Mouse (Mus musculus): Measurements from ENCODE around the gene Ccdc9b.

Gene Ccdc9b

GRCm38 (mm10) chr2:118778418-118778817 lies 16.0 kb upstream of the Ccdc9b start:
- no peak for DNase-seq (ENCODE audit: low spot score in 2 of 2)

DNA sequence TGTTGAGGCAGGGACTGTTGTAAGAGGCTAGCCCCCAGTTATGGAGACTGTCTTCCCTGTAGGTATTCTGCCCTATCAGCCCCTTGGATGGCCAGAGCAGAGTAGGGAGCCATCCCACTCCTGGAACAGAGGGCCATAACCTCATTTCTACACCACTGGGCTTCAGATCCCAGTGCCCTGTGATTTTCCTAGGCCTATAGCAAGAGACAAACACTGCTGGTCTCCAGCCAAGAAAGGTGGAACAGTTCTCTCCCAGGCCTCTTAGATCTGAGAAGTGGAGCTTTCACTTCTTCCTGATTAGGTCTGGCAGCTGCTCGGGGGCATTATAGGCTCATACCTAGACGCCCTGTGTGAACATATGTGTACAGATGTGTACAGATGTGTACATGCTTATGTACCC lies 13.8 kb upstream of the Ccdc9b start:
- no peak for DNase-seq (ENCODE audit: low spot score in 2 of 2)

DNA sequence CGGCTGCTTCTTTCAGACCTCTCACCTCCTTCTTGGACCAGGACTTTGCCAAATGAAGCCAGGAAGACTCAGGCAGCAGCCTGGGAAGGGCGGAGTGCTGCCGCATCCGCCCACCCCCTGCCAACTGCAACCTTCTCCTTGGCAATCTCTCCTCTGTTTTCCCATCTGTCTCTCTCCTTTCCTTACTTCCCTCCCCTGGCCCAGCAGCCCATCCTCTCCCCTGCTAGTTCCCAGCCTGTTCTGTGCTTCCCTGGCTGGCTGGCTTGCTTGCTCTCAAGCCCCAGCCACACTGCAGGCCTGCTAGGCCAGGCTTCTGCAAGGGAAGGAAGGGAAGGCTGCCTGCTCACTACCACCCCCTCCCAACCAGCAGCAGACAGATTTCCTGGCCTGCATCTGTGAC lies 13.4 kb upstream of the Ccdc9b start:
- no peak for DNase-seq (ENCODE audit: low spot score in 2 of 2)

- no peak for DNase-seq (ENCODE audit: low spot score in 2 of 2)
Observed at GRCm38 (mm10) chr2:118775396-118775795, 12.9 kb upstream of the Ccdc9b start.

- DNase-seq (ENCODE audit: low spot score in 2 of 2): no peak
Observed at GRCm38 (mm10) chr2:118774536-118774935, 12.1 kb upstream of the Ccdc9b start.

- DNase-seq (ENCODE audit: low spot score in 2 of 2): no peak
Observed at GRCm38 (mm10) chr2:118772158-118772874, 9.9 kb upstream of the Ccdc9b start, which contains the start of gene Phgr1. Gene Phgr1, plus strand, starts transcription at chr2:118772769.

DNA sequence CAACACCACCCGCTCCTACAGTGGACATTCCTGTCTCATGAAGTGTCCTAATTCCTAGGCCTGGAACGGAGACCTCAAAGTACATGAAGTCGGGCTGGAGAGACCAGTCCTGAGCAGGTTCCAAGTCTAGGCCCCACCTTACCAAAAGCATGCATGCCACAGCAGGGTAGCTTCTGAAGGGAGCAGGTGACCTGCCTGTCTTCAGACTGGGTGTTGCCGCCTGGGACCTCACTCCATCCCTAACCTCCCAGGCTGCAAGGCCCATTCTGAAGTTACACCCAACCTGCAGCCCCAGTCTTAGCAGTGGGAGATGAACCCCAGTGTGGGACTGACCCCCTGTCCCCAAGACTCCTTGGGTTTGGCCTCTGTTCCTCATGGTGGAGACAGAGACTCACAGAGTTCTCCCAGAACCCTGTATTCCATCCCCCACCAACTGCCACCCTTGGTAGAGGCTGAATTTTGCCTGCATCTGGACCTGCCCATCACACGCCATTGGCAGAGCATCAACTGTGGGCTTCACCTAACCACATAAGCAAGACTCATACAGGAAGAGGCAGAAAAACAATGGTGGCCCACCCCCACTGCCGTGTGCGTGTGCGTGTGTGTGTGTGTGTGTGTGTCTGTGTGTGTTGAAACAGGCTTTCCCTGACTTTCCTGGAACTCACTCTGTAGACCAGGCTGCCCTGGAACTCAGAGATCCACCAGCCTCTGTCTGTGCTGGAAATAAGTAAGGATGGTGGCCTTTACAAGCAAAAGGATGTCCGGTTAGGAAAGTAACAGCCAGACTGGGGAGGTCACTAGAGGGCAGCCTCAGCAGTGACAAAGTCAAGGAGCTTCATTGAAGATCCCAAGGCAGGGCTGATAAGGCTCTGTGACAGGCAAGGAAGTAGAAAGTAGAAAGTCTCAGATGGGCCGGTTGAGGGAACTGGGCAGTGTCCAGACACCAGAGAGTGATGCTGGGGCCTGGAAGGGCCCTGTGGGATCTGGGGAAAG lies 3.9 kb upstream of the Ccdc9b start:
- DNase-seq (ENCODE audit: low spot score in 2 of 2): no peak

DNA sequence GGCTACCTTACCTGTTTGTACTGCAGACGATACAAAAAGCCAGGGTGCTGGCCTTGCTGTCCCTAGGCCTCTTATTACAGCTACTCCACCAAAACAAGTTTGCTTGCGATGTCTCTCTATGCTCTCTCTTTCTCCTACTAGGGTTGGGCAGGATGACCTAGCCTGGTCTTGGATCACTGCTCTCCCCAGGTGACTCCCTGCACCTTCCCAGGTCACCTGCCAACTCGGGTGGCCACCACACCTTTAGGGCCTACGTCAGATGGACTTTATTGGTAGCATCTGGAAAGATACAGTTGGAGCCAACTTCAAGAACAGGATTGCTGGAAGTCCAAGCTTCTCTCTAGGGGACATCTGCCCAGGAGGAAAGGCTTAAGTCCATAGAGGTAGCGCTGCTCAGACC lies 2.4 kb upstream of the Ccdc9b start:
- no peak for DNase-seq (ENCODE audit: low spot score in 2 of 2)

DNA sequence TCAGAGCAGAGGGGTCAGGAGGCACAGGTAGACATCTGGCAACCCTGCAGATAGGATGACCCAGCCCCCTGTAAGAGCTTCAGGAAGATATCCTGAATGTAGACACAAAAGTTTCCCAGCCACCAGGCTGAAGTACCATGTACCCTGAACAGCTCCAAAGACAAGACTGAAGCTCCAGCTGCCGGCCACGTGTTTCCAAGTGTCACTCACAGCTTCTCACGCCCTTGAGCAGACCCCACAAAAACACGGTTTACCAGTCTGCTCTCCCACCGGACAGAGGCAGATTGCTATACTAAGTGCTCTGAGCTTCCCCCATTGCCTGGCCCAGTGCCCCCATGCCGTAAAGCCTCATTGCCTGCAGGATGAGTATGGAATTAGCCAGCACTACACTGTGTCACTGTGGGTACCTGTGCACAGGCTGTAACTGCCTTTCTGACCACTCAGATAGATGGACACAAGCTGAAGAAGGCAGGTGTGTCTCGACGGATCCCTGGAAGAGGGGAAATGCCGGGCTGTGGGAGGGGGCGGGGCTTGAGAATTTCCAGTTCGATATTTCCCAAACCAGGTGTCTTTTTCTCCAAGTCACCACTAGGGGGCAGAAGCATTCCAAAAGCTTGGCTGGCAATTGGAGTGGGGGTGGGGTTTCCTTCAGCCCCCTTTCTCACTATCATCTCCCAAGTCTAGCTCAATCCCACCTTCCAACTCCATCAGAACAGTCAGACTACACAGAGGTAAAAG lies 1.8 kb upstream of the Ccdc9b start:
- no peak for DNase-seq (ENCODE audit: low spot score in 2 of 2)

DNA sequence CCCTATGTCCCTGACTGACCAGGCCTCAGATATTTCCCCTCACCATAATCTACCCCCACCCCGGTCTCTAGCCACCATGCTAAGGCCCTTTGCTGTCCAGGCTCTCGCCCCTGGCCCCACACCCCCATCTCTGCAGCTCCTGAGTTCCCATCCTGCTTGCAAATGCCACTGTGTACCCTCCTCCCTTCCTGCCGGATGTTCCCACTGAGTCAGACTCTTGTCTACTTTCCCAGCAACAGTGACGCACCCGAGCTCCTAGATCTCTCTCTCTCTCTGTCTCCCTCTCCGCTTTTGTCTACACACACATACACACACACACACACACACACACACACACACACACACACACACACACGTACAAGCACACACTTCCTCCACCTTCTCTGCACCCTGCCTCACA lies 1.0 kb upstream of the Ccdc9b start:
- DNase-seq (ENCODE audit: low spot score in 2 of 2): peak in 1 of 2 experiments; percentile 45

GRCm38 (mm10) chr2:118762784-118763148 lies 305 bp upstream of the Ccdc9b start:
- no peak for DNase-seq (ENCODE audit: low spot score in 2 of 2)

DNA sequence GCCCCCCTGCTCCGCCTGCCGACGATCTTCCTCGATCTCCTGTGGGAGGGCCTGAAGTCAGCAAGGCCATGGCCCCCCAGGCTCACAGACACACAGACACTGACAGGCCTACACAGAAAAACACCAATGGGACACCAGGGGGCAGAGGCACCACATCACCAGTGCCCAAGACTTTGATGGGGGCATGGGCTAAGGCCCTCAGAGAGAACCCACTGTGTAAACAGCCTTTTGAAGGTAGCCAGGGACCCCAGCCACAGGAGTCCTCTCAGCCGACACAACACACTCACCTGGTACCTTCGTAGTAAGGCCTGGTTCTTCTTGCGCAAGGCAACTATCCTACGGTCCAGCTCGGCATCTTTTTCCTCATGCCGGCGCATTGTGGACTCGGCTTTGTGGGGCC lies 1.1 kb downstream of the Ccdc9b start:
- no peak for DNase-seq (ENCODE audit: low spot score in 2 of 2)

DNA sequence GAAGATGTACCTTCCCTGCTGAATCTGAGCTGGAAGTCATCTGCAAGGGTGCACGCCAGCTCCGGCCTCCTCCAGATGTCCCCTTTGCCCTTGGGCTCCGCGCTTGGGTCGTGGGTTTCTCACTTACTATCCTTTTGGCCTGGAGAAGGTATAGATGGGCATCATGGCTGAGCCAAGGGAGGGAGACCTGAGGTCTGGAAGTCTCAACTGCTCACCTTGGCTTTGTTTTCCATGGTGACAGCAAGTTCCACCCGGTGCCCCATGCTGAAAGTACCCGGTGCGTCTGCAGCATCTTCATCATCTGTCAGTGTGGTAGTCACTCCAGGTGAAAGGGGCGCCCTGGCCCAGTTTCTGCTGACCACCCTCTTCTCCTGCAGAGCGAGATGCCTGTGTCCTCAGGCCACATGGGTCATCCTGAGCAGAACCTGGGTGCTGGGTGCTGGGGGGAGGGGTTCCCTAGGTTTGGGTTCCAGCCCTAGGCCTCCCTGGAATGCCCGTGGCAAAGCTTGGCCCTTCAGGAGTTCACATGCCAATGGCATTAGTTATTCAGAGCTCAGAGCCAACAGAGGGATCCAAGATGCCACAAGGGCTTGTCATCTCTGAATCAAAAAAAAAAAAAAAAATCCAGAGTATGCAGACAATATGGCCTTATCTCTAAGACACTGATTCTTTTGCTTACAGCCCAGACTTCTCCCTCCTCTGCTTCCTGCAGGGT lies 2.0 kb downstream of the Ccdc9b start:
- no peak for DNase-seq (ENCODE audit: low spot score in 2 of 2)

GRCm38 (mm10) chr2:118759828-118760227 lies 2.6 kb downstream of the Ccdc9b start:
- DNase-seq (ENCODE audit: low spot score in 2 of 2): peak in 1 of 2 experiments; percentile 53

- DNase-seq (ENCODE audit: low spot score in 2 of 2): no peak
Observed at GRCm38 (mm10) chr2:118756103-118756502, 6.4 kb downstream of the Ccdc9b start.

GRCm38 (mm10) chr2:118755407-118755806 lies 7.1 kb downstream of the Ccdc9b start:
- no peak for DNase-seq (ENCODE audit: low spot score in 2 of 2)

GRCm38 (mm10) chr2:118754143-118754542 lies 8.3 kb downstream of the Ccdc9b start:
- DNase-seq (ENCODE audit: low spot score in 2 of 2): no peak

- DNase-seq (ENCODE audit: low spot score in 2 of 2): no peak
Observed at GRCm38 (mm10) chr2:118752792-118753108, 9.7 kb downstream of the Ccdc9b start.

GRCm38 (mm10) chr2:118751896-118752791 lies 10.3 kb downstream of the Ccdc9b start:
- no peak for DNase-seq (ENCODE audit: low spot score in 2 of 2)

- DNase-seq (ENCODE audit: low spot score in 2 of 2): no peak
Observed at GRCm38 (mm10) chr2:118750476-118750875, 12.0 kb downstream of the Ccdc9b start.
